Mouse (Mus musculus) retina, postnatal 7 days (tissue): ENCODE data around the gene Rplp1.

Experiments used
- DNase-seq: peaks from one replicate; pipeline ENCODE4 v3.0.0-alpha.2; 2012; ENCODE audit warnings: low read depth, low spot score

Rplp1 gene

DNA sequence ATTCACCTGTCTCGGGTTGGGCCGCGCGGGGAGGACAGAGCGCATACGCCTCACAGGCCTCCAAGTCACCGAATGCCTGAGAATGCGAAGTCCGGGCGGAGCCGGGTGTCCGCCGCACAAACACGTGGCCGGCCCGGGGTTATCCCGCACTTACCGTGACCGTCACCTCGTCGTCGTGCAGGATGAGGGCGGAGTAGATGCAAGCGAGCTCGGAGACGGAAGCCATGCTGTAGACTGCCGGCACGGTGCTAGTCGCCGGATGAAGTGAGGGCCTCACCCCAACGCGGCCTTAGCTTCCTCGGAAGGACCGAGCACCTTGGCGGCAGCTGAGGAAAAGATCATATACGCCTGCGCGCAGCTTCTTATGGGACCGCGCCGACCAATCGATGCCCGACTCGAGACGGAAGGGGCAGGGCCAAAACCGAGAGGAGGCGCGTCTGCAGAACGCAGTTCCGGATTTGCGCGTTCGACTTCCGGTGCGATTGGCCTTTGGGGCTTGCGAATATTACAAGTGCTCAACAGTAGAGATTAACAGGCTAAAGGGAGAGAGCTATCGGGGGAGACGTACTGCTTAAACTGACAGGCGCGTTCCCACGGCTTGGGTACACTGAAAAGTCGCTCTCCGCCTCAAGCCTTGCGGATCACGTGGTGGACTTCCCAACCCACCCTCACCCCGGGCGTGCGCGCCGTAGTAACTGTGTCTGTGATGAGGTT is at the start of gene Rplp1:
TSS of gene Rplp1 (minus strand) at position 340 of the 714 bp plus-strand sequence.
- DNase-seq, result peak; percentile 95

DNA sequence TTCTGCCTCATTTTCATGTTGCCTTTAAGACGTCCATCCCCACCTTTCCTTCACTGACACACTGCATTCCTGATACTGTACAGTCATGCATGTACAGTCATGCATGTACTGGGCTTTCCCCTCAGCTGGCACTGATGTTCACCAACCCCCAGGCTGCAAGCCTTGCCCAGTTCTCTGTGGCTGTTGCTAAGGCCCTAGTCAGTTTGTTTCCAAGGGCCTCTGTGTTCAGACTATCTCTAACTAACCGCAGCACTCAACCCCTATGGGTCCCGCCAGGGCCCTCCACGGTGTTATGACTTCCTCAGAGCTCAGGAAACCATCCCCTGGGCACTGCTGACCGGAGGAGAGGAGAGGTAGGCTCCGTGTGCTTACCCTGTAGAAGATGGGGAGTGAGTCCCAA is 49.0 kb upstream of the Rplp1 start:
- DNase-seq, result no peak

DNA sequence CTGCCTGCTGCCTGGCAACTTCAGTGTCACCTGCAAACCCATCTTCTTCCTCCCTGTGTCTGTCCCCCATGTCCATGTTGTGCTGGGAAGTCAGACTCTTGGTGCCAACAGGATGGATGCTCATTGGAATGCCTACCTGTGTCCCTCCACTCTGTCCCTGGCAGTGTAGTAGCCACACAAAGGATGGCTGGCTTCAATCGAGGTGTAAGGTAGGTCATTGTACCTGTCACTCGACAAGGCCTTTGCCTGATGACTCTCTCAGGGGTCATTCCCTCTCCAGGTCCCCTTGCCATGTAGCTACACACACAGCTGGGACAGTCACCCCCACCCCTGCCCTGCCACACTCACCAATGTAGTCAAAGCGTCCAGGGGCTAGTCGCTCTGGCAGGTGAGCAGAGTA is 46.8 kb upstream of the Rplp1 start:
- DNase-seq, result no peak

DNA sequence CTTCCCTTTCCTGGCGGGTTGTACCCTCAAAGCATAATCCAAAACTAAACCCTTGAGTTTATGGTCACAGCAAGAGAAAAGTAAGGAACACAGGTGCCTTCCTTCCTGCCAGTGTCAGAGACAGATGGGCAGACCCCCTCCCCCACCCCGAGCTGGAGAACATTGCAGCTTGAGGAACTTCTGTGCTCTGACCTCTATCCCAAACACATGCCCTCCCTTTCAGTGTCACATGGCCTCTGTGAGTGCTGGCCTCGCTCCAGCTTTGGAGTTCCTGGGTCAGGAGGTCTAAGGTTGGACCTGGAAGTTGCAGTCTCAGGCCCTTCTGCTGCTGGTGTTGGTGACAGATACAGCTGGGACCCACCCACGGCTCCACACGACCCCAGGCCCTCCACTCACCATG is 46.4 kb upstream of the Rplp1 start:
- no peak for DNase-seq

DNA sequence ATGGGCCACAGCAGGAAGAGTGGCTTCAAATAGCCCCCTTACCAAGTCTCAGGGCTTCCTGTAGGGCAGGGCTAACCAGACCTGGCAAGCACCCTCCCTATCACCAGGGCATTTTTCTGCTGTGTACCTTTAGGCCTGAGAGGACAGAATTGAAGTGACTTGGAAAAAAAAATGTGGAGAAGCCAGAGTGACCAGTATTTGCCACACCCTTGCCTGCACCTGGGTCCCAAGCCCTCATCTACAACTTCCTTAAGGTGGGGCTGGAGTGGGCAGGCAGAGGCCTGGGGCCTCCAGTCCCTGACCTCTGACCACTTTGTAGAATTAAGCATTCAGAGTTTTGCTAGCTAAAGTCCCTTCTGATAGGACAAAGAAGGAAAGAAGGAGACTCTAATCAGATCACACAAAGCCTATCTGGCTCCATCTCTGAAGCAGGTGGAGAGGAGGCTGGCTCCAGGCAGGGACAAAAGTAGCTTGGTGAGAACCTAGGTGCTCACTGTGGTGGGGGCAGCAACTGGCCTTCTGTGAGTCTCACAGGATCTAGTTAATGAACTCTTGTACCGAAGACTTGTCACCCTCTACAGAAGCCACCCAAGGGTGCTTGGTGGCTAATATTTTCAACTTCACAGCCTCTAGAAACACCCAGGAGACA is 45.7 kb upstream of the Rplp1 start:
- no peak for DNase-seq

DNA sequence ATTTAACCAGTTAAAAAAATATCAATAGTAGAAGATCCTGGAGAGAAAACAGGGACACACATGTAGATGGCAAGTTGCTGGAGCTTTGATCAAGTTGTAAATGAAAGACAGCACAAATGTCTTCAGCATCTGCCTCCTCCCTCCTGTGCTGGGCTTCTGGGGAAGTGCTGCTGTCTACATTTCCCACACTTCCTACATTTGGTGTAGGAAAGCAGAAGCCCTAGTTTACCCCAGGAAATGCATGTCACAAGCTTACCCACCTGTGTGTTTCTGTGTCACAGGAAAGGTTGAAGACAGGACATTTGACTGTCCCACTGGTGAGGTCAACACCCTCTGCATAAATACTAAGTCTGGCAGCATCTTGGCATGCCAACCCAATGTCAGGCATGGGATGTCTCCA is 40.4 kb upstream of the Rplp1 start:
- no peak for DNase-seq

DNA sequence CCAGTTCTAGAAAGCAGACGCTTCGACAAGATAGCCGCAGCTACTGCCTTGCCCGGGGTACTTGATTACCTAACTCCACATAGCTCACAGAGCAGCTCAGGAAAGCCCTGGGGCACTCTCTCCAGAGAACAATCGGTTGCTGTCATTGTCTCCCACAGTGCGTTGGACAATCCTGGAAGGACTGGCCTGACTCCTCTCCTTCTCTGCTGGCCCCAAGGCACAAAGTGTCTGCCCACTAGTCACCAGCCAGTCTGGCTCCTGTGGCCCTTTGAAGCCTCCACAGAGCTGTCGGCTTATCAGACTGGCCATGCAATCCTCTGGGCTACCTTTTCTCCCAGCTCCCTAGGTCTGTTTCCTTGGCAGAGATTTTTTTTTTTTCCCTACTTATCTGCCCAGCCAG is 37.9 kb upstream of the Rplp1 start:
- no peak for DNase-seq

DNA sequence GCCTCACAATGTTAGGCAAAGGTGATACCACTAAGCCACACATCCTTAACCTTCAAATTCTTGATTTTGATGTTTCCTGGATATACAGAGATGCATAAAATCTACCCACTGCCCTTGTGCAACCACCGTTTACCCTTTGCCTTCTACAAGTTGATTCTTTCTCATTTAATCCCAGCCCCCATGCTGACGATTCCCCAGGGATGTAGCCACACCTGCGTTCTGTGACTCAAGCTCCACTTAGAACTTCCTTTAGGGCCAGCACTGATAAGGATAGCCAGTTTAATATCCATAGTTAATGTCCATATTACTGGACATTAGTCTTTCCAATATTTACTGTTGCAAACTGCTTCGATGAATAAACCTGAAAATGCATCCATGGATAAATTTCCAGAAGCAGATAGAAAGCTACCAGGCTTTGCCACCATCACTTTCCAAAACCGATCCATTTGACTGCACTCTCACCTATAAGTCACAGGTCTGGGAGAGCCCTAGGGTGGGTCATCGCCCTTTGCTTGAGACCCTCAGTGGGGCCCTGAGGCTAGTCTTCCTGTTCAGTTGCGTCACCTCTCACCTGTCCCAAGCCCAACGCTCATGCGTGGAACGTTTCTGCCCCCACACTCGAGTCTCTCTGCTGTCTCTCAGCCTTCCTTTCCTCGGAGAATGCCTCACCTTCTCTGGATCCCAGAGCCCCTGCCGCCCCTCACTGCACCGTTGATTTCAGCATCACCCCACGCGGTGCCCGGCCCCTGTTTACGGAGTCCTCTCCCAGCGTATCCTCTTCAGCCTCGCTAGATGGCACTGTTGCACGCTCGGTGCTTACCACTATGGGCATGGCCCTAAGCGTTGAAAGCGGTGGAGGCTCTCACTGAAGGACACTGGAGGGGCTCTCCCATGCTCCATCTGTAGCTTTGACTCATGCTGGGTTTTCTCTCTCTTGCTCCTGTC is 33.3 kb upstream of the Rplp1 start:
- peak; percentile 79 for DNase-seq

DNA sequence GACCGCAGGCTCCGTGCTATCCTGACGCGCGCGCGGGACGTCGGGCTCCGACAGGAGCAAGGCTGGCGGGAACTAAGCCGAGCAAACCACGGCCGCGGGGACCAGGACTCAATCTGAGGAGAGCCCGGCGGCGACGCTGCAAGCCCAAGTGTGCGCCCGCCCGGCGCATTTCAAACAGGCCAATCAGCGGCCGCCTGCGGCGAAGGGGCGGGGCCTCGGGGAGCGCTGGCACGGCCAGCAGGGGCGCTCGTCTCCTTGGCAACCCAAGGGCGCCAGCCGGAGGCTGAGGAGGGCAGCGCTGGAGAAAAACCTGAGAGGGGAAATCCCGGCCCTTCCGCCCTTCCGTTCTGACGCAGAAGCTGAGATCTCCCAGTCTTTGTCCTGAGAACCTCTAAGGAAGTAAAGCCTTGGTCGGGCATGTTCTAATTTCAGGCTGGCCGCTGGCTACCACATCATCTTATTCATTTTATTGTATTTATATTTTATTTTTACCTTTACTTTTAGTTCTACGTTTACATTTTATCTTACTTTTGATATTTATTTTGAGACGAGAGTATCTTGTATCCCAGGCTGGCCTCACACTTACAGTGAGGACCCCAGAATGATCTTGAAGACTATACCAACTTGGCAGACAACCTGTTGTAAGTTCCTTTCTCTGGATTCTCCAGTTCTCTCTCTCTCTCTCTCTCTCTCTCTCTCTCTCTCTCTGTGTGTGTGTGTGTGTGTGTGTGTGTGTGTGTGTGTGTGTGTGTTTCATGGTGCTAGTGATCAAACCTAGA is 32.5 kb upstream of the Rplp1 start, which contains the start of gene Kif23:
TSS of gene Kif23 (minus strand) at position 152 of the 779 bp plus-strand sequence.
- DNase-seq, result peak; percentile 93

DNA sequence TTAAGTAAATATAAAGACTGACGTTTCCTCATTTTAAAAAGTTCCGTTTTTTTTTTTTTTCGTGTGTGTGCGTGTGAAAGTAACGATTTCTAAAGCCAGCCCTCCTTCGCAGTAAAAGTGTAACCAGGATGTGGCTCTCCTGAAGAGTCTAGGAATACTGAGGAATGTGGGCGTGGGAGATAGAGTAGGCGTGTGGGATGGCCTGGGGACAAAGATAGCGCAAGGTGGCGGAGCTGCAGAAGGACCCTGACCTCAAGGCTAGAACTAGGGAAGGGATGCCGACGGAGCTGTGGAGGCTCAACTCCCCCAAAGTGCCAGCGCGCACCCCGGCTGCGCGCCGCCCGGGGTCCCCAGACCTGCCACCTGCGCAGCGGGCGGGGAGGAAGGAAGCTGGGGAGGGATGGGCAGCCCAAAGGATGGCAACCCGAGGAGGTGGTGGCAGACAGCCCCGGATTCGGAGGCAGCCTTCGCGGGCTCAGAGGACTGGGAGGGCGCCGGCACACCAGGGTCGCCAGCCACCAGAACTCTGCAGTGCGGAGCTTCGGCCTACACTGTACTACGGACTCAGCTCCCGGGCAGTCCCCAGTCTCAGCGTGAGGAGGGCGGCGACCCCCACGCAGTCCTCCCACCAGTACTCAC is 31.8 kb upstream of the Rplp1 start:
- no peak for DNase-seq

DNA sequence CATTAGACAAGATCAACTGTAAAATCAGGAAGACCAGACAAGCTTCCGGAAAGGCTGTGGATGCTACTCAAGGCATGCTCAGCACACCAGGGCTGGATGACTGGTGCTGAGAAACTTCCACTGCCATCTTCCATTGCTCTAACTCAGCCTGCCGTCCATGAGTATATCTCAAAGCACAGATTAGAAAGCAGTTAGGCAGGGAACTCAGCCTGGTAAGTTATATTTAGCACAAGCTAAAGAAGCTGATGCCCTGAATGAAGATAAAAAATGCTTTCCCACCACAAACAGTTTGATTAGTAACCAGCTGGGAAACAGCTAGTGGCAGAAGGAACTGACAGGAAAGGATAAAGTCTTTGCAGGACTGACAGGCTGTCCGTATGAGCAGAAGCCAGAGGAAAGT is 26.7 kb upstream of the Rplp1 start:
- DNase-seq, result no peak

DNA sequence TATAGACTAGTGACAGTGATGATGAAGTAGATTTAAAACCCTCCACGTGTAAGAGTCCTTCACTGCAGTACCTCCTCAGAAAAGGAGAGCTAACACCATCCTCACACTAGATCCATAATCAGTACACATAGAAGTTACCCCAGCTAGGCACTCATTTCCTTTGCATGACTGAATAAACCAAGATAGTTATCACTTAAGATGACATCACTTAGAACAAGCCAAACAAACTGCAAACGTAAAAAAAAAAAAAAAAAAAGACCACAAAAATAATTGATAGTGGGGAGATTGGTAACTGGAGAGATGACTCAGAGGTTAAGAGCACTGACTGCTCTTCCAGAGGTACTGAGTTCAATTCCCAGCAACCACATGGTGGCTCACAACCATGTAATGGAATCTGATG is 19.0 kb upstream of the Rplp1 start:
- DNase-seq, result no peak

DNA sequence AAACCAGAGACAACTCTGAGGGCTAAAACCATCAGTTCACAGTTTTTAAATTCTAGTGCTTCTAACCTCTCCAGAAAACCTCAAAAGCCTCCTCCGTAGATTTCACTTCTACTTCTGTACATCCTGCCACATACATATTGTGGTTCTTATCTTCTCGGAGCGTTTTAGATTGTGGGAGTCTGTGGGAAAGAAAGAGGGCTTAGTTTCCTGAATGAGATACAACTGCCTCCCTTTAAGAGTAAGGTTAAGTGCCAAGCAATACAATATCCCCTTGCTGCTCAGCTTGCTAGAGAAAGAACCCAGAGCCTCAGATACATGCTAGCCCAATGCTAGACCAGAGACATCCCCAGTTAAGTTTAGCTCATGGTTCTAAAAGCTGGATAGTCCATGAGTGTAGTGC is 17.7 kb upstream of the Rplp1 start:
- no peak for DNase-seq

DNA sequence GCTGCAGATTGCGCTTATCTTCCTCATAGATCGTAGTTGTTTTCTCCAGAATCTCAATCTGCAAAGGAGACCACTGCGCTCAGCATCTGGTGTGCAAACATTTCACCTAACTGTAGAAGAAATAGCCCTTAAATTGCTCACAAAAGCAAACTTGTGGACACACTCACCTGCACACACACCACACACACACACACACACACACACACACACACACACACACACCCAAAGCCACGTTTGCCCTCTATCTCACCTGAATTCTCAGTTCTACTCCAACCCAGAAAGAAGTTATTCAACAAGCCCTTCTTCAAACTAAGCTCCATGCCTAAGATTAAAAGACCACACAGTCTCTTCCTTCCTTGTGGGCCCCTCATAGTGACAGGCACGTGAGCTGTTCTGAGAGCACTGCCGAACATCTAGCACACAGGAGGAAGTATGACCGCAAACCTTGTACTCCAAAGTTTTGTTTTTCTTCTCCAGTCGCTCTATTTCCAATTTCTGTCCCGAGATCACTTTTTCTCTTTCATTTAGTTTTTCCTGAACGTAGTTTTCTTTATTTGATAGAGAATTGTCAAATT is 10.8 kb upstream of the Rplp1 start:
- DNase-seq, result no peak

DNA sequence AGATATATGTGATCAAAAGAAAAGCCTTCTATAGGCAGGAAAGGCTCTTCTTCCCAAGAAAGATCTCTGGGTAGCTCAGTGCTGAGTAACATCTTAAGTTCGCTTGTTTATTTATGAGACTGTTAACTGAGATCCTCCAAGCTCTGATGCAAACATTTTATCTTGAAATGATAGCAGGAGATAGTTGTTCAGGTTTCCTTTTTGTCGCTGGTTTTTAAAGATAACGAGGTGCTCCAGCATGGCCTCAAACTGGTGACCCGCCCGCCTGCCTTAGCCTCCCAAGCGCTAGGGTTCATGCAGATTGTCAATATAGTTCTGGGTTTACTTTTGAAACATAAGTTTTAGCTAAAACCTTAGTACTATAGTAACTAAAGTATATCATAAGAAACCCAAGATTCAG is 6.0 kb upstream of the Rplp1 start:
- no peak for DNase-seq

DNA sequence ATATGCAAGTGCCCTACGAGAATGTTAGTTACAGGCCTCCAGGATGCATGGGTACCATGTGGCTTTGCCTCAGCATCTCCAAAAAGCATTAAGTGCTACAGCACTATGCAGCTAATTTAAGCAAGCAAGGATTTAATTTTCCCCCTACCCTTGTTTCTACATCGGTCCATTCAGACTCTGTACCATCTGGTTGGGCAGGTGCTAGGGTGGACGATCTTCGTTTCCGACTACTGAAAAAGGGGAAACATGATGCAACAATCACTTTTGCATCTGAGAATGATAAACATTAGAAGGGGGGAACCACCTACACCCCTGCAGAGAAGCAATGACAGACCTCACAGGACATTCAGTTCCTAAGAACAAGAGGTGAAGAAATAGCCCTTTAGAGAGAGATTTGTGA is 5.1 kb upstream of the Rplp1 start:
- DNase-seq, result no peak

DNA sequence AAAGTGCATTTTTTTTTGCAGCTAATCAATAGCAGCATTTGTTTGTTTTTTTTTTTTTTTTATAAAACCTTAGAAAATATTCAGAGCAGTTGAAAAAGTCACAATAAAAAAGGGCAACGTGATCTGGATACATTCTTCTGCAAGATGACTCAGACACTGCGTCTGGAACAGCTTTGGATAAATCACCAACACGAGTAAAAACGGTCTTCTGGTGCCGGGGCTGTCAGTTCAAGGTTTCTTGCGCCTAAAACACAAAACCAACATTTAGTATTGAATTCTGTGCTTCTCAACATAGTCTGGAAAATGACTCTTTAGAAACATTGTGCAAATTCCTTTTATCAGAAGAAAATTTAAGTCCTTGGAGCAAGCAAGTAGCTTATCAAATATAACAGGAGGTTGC is 3.1 kb upstream of the Rplp1 start:
- DNase-seq, result no peak

DNA sequence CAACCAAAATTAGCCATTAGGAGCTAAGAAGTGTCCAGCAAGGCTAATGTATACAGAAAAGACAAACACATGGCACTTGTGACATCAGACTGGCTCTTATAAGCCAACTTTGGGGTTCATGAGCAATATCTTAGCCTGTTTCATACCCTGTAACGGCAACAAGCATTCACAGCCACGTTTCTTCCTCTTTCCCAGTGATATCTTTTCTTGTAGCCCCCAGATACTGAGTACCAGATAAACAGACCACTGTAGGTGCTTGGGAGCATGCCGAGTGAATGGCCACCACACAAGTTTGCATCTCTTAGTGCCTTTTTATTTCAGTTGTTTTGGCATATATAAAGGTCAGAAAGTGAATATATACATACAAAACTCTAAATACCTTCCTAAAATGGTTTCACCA is 2.6 kb upstream of the Rplp1 start:
- DNase-seq, result no peak

DNA sequence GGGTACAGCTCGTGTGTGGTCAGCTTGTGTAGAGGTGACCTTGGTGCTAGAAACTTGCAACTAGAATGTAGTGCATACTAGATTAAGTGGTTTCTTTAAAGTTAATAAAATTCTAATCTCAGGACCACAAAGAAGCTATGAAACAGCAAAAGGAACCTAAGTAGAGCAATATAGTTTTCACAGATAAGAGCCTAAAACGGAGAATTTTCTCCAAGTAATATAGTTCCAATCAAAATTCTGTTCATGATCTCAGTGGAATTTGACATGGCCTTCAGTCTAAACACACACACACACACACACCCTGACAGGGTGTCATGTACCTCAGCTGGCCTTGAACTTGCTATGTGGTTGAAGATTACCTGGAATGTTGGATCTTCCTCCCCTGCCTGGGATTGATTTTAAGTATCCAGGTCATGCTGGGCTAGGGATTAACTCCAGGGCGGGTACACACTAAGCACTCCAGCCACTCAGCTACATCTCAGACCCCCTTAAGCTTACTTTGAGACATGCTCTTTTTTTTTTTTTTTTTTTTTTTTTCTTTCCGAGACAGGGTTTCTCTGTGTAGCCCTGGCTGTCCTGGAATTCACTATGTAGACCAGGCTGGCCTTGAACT is 1.2 kb upstream of the Rplp1 start:
- DNase-seq, result no peak

DNA sequence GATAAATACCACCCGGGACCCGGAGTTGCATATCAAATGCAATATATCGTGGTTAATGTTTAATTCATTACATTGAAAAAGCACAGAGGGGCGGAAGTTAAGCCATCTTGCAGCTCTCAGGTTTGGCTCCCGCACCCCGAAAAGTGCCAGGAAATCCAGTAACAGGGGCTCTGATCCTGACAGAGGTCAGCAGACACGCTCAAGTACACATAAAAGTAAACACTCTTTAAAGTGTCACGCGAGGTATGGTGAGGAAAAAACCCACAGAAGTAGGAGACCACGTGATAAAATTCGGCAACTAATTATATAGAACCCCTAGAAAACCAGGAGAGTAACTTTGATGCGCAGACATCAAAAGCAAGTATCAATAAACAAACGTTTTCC is 567 bp upstream of the Rplp1 start:
- DNase-seq, result no peak
